Mouse (Mus musculus) bone marrow macrophage, adult 2 months (primary cell): ENCODE data around the gene Ebp.

ENCODE experiments used
- CTCF ChIP-seq: IDR thresholded peaks from 2 replicates; pipeline ENCODE4 v1.5.1; 2012; ENCODE audit warnings: low read depth, mild to moderate bottlenecking, low read length, moderate library complexity
- POLR2A ChIP-seq: IDR thresholded peaks from 2 replicates; pipeline ENCODE4 v1.6.1; 2012; ENCODE audit warnings: mild to moderate bottlenecking, low read depth, low read length, borderline replicate concordance

- no peak for TF ChIP-seq CTCF
- TF ChIP-seq POLR2A: no peak
Measured at GRCm38 (mm10) chrX:8205088-8205487, 11.8 kb upstream of the Ebp start.
